Mouse (Mus musculus) v-Abl transformed pro-B cells (cell line): ENCODE measurements around the gene Ing3.

Experiments
- in situ Hi-C, 2 experiments: fragments of 400-800 bp; cut with MboI; formaldehyde crosslinking; loops; one replicate each; pipeline ENCODE4 v1.15.1; 2025; ENCODE audit not compliant: unreplicated experiment in 2 of 2

The Ing3 gene

GRCm38 (mm10) chr6:22018768-22019445, 69.5 kb downstream of the Ing3 start:
- in situ Hi-C loops: no loop called here

- in situ Hi-C loops: no loop called here
Measured at GRCm38 (mm10) chr6:22019637-22020036, 70.3 kb downstream of the Ing3 start.

- in situ Hi-C loops: no loop called here
Measured at GRCm38 (mm10) chr6:22020696-22021095, 71.3 kb downstream of the Ing3 start.

- in situ Hi-C loops: no loop called here
Measured at GRCm38 (mm10) chr6:22021315-22021714, 71.9 kb downstream of the Ing3 start.

GRCm38 (mm10) chr6:22024168-22024567, 74.8 kb downstream of the Ing3 start:
- in situ Hi-C loops: no loop called here
